Mouse (Mus musculus) cerebellum, adult 11 months (tissue): ENCODE measurements around the gene Osr1.

ENCODE experiments used
- DNase-seq: peaks from one replicate; pipeline ENCODE4 v3.0.0; 2022

The Osr1 gene

GRCm38 (mm10) chr12:9587732-9588131, 17.8 kb downstream of the Osr1 start:
- no peak for DNase-seq

GRCm38 (mm10) chr12:9589561-9590134, 19.7 kb downstream of the Osr1 start:
- no peak for DNase-seq

GRCm38 (mm10) chr12:9591141-9591540, 21.2 kb downstream of the Osr1 start:
- no peak for DNase-seq

- DNase-seq: no peak
Measured at GRCm38 (mm10) chr12:9598219-9598618, 28.3 kb downstream of the Osr1 start.
